ENCODE assay signal across 15 mouse cellular contexts in the genomic region with DNA sequence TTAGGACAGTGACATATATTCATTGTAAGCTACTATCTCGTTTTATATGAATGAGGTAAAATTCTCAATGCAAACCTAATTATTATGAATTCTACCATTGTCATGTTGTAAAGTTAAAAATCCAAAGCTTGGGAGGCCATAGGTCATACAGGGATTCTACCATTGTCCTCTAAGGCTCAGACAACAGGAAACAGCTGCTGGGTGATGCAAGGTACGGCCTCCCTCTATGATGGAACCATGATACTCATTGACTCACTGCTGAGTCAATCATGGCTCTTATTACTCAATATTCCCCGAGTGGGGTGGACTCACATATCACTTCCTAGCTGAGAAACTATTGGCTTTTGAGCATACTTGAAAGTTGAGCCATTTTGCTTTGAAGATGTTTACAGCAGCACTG.
"Had no signal": no experiment of that assay in that cellular context is flagged by ENCODE, and none has a peak within 500 bp of the region (broad histone marks: within the 10 kb centered on the region; RNA-seq: fewer than 3 reads in every experiment).

No protein-coding gene starts in this region.

- H3K4me1 ChIP-seq: neural tube, embryonic 15.5 days; stomach, embryonic 15.5 days had no signal

- DNase-seq: retina, postnatal 1 day; right cerebral cortex, adult 18-20 months; right cerebral cortex, postnatal 14 days; right cerebral cortex, postnatal 25 days; right cerebral cortex, postnatal 4 days; spleen, adult 18-20 months; thymus, adult 18-20 months; thymus, adult 2 months; thymus, postnatal 14 days; thymus, postnatal 25 days; thymus, postnatal 36 days; thymus, postnatal 4 days had no signal

- H3K27ac ChIP-seq: neural tube, embryonic 15.5 days; stomach, embryonic 15.5 days; stomach, postnatal 0 days had no signal

- H3K9me3 ChIP-seq: neural tube, embryonic 15.5 days; stomach, embryonic 15.5 days had no signal

- H3K27me3 ChIP-seq: neural tube, embryonic 15.5 days; stomach, embryonic 15.5 days had no signal

- H3K4me2 ChIP-seq: neural tube, embryonic 15.5 days; stomach, embryonic 15.5 days had no signal

- H3K4me3 ChIP-seq: neural tube, embryonic 15.5 days; stomach, embryonic 15.5 days had no signal

- H3K9ac ChIP-seq: neural tube, embryonic 15.5 days; stomach, embryonic 15.5 days had no signal

- H3K36me3 ChIP-seq: neural tube, embryonic 15.5 days; stomach, embryonic 15.5 days had no signal
